Mouse (Mus musculus): ENCODE measurements around the gene Tnip1. TPM values are rescaled to one million over a fixed set of nuclear protein-coding genes. Genes with fewer than 3 reads are reported as not detected.
"Not testable (repeated sequence)": the region's sequence is repeated elsewhere in the genome, so short reads cannot be mapped to it uniquely, and the experiment has no call there.

The Tnip1 gene
- polyA plus RNA-seq, 1 experiment from 2014 or later: 16.9 TPM

GRCm38 (mm10) chr11:54965234-54965633, 2.5 kb upstream of the Tnip1 start:
- WGBS: 83% methylated on average over 6 of the region's 6 CpGs

GRCm38 (mm10) chr11:54961921-54962320, 796 bp downstream of the Tnip1 start:
- WGBS: 77% methylated on average over 3 of the region's 3 CpGs
- Histone ChIP-seq H3K4me2 (replicated peaks) (no peak overlapping the region), H3K9me3 (no peaks in the 10 kb centered on the region), H3K27me3 (replicated peaks) (no peaks in the 10 kb centered on the region), H3K4me3 (no peak overlapping the region), H3K9ac (no peak overlapping the region), H3K27ac (no peak overlapping the region), H3K36me3 (no peaks in the 10 kb centered on the region), H3K4me1 (no peaks in the 10 kb centered on the region)
- ATAC-seq (ENCODE audit: low FRiP score, low read depth): no peak

More at GRCm38 (mm10) chr11:54965234-54965633, 2.5 kb upstream of the Tnip1 start:
- Histone ChIP-seq H3K36me3 (no peaks in the 10 kb centered on the region), H3K4me3 (no peak overlapping the region), H3K9ac (no peak overlapping the region), H3K4me2 (replicated peaks) (no peak overlapping the region), H3K27me3 (replicated peaks) (no peaks in the 10 kb centered on the region), H3K27ac (no peak overlapping the region), H3K4me1 (no peaks in the 10 kb centered on the region), H3K9me3 (no peaks in the 10 kb centered on the region)
- ATAC-seq (ENCODE audit: low FRiP score, low read depth): no peak

DNA sequence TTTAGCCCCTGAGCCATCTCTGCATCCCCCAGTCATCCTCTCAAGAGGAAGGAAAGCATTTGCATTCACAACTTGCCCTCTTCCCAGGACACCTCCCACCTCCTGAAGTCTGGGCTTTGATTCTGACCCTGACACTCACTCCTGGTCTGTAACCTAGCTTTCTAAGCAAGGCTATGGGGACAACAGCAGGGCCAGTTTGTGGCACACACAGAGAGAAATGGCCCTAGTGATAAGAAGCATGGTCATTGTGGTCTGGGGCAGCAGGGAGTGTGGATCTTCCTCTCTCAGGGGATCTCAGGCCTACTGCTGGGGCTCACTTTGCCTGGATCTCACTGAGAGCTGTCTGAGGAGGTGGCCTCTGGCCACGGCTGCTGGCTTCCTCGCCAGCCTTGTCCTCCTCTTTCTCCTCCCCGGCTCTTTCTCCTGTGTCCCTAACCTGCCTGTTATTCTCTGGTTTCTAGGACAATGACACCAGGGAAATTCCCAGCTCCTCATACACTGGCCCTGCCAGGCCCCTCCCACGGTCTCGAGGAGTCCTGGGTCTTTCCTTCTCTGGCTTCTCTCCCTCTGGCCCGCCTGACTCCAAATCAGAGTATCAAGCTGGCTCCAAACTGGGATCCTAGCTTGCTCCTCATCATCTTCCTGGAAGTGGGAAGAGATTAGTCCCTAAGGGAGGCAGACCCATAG, 1.4 kb downstream of the Tnip1 start:
- no peak overlapping the region for H3K9ac ChIP-seq
- no peaks in the 10 kb centered on the region for H3K36me3 ChIP-seq
- no peaks in the 10 kb centered on the region for H3K4me1 ChIP-seq
- no peak overlapping the region for H3K4me2 ChIP-seq (replicated peaks)
- H3K27me3 ChIP-seq (replicated peaks): no peaks in the 10 kb centered on the region
- no peak overlapping the region for H3K4me3 ChIP-seq
- no peaks in the 10 kb centered on the region for H3K9me3 ChIP-seq
- no peak overlapping the region for H3K27ac ChIP-seq
- 78% methylated on average over 6 of the region's 6 CpGs for WGBS
- ATAC-seq (ENCODE audit: low FRiP score, low read depth): no peak

- WGBS: 91% methylated on average over 6 of the region's 6 CpGs
- Histone ChIP-seq H3K9ac (no peak overlapping the region), H3K27me3 (replicated peaks) (no peaks in the 10 kb centered on the region), H3K36me3 (no peaks in the 10 kb centered on the region), H3K9me3 (no peaks in the 10 kb centered on the region), H3K4me3 (no peak overlapping the region), H3K4me2 (replicated peaks) (no peak overlapping the region), H3K27ac (no peak overlapping the region), H3K4me1 (no peaks in the 10 kb centered on the region)
- ATAC-seq (ENCODE audit: low FRiP score, low read depth): no peak
These were observed 2.5 kb downstream of the Tnip1 start for GRCm38 (mm10) chr11:54960251-54960650.

DNA sequence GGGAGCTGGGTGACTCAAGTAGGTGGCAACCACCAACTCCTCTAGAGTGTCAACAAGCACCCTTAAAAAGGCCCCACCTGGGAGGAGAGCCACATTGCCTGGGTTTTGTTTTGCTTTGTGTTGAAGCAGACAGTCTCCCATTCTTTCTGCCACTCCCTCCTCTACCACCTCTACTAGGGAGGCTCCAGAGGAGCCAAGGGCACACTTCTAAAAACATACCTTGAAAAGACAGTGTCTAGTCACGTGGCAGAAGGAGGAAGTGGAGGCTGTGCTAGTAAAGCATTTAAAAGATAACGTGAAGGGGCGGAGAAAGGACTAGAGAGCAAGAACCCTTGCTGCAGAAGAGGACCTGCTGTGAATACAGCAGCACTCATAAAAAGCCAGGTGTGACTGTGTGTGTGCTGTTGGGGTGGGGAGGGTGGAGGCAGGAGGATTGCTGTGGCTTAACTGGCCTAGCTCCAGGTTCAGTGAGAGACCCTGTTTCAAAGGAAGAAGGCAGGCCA, 4.1 kb downstream of the Tnip1 start:
- Histone ChIP-seq H3K27me3 (replicated peaks) (no peaks in the 10 kb centered on the region), H3K27ac (no peak overlapping the region), H3K9ac (no peak overlapping the region), H3K4me1 (peaks cover 12% of the 10 kb centered on the region), H3K9me3 (no peaks in the 10 kb centered on the region), H3K4me3 (no peak overlapping the region), H3K4me2 (replicated peaks) (no peak overlapping the region), H3K36me3 (no peaks in the 10 kb centered on the region)
- WGBS: 57% methylated on average over 3 of the region's 3 CpGs
- ATAC-seq (ENCODE audit: low FRiP score, low read depth): no peak

DNA sequence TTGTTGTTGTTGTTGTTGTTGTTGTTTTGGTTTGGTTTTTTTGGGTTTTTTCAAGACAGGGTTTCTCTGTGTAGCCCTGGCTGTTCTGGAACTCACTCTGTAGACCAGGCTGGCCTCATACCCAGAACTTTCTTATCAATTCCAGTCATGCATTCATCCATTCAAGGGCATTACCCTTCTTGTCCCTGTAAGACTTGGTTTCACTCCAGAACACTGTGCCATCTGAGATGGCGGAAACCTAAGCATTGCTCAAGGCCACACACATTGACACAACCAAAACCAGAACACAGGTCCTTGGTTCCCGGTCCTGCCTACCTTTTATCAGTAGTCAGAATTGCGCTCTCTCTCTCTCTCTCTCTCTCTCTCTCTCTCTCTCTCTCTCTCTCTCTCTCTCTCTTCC, 5.0 kb downstream of the Tnip1 start:
- not testable (repeated sequence) for H3K9ac ChIP-seq; H3K9me3 ChIP-seq; H3K36me3 ChIP-seq; ATAC-seq (ENCODE audit: low FRiP score, low read depth); H3K27me3 ChIP-seq (replicated peaks); H3K4me3 ChIP-seq; H3K4me2 ChIP-seq (replicated peaks); H3K27ac ChIP-seq
- 86% methylated on average over 3 of the region's 3 CpGs for WGBS
- peaks cover 12% of the 10 kb centered on the region for H3K4me1 ChIP-seq

- H3K9me3 ChIP-seq: no peaks in the 10 kb centered on the region
- ATAC-seq (ENCODE audit: low FRiP score, low read depth): no peak
- H3K27ac ChIP-seq: no peak overlapping the region
- WGBS: 54% methylated on average over 7 of the region's 7 CpGs
- no peaks in the 10 kb centered on the region for H3K36me3 ChIP-seq
- H3K4me1 ChIP-seq: peaks cover 12% of the 10 kb centered on the region
- H3K27me3 ChIP-seq (replicated peaks): peaks cover 3% of the 10 kb centered on the region; the same call in 1 of the 2 replicates
- H3K4me3 ChIP-seq: no peak overlapping the region
- H3K4me2 ChIP-seq (replicated peaks): no peak overlapping the region
- no peak overlapping the region for H3K9ac ChIP-seq
These were observed 5.8 kb downstream of the Tnip1 start for GRCm38 (mm10) chr11:54956912-54957311.

DNA sequence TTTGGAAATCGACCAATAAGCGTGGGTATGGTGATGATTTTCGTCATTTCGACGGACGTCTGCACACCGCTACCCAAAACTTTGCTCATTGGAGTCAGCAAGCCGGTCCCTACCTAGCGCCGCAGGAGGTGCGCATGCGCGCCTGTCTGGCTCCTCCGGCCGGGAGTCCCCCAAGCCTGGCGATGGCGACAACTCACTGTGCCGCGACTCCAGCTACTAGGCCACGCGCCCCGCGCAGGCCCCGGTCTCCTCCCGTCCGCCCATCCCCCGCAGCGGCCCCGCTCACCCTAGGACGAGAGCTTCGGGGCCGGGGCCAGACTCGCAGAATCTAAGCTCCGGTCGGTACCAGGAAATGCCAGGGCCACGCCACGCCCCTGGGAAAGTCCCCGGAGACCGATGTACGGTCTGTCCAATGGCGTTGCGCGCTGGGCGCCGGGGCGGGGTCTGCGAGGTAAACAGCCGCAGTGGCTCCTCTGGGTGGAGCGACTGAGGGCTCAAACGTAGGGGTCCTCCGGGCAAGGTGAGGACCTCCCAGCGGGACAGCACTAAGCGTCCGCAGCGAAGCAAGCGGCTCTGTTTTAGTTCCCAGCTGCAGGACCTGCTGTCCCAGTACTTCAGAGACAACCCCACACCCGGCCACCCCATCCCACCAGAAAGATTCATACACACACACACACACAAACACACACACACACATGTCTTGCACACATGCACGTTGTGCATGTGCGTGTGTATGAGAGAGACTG, 6.8 kb downstream of the Tnip1 start:
- peak overlapping the region; percentile 65 for H3K4me2 ChIP-seq (replicated peaks)
- H3K4me1 ChIP-seq: peaks cover 12% of the 10 kb centered on the region
- peak; percentile 99 for ATAC-seq (ENCODE audit: low FRiP score, low read depth)
- peak overlapping the region; percentile 77 for H3K9ac ChIP-seq
- H3K36me3 ChIP-seq: no peaks in the 10 kb centered on the region
- WGBS: under 1% methylated on average over 59 of the region's 59 CpGs
- peak overlapping the region; percentile 76 for H3K4me3 ChIP-seq
- H3K27ac ChIP-seq: no peak overlapping the region; the same call in 1 of the 2 replicates
- peaks cover 3% of the 10 kb centered on the region; the same call in 1 of the 2 replicates for H3K27me3 ChIP-seq (replicated peaks)
- no peaks in the 10 kb centered on the region for H3K9me3 ChIP-seq

DNA sequence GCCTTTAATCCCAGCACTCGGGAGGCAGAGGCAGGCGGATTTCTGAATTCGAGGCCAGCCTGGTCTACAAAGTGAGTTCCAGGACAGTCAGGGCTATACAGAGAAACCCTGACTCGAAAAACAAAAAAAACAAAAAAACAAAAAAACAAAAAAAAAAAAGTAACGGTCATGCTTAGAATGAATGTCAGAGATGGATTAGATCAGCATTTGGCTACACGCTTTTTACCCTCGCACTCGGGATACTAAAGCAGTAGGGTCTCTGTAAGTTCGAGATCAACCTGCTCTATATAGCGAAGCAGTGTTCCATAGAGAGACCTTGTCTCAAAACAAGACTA, 7.3 kb downstream of the Tnip1 start:
- H3K4me1 ChIP-seq: peaks cover 12% of the 10 kb centered on the region
- not testable (repeated sequence) for H3K9ac ChIP-seq; H3K9me3 ChIP-seq; ATAC-seq (ENCODE audit: low FRiP score, low read depth); H3K36me3 ChIP-seq; H3K27me3 ChIP-seq (replicated peaks); H3K27ac ChIP-seq
- H3K4me2 ChIP-seq (replicated peaks): peak overlapping the region; percentile 65
- 49% methylated on average over 10 of the region's 10 CpGs for WGBS
- H3K4me3 ChIP-seq: peak overlapping the region; percentile 76

DNA sequence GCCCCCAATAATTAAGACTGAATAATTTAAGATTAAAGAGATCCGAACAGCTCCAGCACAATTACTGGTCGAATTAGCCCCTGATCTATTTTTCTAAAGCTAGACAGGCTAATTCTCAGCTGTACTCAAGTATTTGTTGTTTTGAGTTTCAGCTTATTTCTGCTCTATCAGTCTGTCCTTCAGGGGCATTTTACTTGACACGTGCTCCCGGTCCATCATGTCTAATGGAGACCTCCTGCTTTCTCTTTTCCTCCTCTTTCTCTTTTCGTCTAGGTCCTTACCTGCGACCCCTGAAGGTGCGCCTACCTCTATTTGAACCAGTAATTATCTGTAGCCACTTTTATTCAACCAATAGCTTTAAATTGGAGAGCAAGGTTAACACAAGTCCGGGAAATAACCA, 8.0 kb downstream of the Tnip1 start:
- Histone ChIP-seq H3K27me3 (replicated peaks) (peaks cover 3% of the 10 kb centered on the region; the same call in 1 of the 2 replicates), H3K4me3 (no peak overlapping the region), H3K27ac (no peak overlapping the region), H3K4me2 (replicated peaks) (no peak overlapping the region), H3K4me1 (peaks cover 12% of the 10 kb centered on the region), H3K9me3 (no peaks in the 10 kb centered on the region), H3K9ac (no peak overlapping the region), H3K36me3 (no peaks in the 10 kb centered on the region)
- no peak for ATAC-seq (ENCODE audit: low FRiP score, low read depth)
- 88% methylated on average over 8 of the region's 8 CpGs for WGBS

DNA sequence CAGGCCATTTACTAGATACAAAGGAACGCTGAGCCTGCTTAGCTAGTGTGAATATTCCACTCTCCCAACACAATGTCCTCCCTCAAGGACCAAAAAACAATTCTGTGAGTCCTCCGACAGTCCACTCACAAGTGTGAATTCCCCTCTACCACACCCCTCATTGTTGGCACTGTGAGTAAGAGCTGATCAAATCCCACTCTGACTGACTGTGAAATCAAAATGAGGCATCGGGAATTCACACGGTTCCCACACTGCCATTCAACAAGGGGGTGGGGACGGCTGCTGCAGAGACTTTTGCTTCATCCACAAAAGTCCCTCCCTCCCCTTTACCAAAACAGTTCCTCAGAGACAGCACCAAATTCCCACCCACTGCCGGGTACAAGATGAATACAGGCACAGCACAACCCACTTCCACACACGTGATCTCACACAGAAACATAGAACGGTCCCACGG, 8.7 kb downstream of the Tnip1 start:
- H3K4me1 ChIP-seq: peaks cover 12% of the 10 kb centered on the region
- no peaks in the 10 kb centered on the region for H3K9me3 ChIP-seq
- peaks cover 3% of the 10 kb centered on the region; the same call in 1 of the 2 replicates for H3K27me3 ChIP-seq (replicated peaks)
- H3K4me2 ChIP-seq (replicated peaks): peak overlapping the region; percentile 32; the same call in 1 of the 2 replicates
- H3K4me3 ChIP-seq: no peak overlapping the region
- H3K9ac ChIP-seq: no peak overlapping the region
- ATAC-seq (ENCODE audit: low FRiP score, low read depth): no peak
- H3K36me3 ChIP-seq: no peaks in the 10 kb centered on the region
- H3K27ac ChIP-seq: no peak overlapping the region
- 22% methylated on average over 9 of the region's 9 CpGs for WGBS

- Histone ChIP-seq H3K4me2 (replicated peaks) (no peak overlapping the region), H3K9me3 (no peaks in the 10 kb centered on the region), H3K27me3 (replicated peaks) (peaks cover 3% of the 10 kb centered on the region; the same call in 1 of the 2 replicates), H3K9ac (no peak overlapping the region), H3K27ac (no peak overlapping the region), H3K4me1 (peaks cover 12% of the 10 kb centered on the region), H3K36me3 (no peaks in the 10 kb centered on the region), H3K4me3 (no peak overlapping the region)
- WGBS: 79% methylated on average over 6 of the region's 6 CpGs
- no peak for ATAC-seq (ENCODE audit: low FRiP score, low read depth)
These were observed 10.1 kb downstream of the Tnip1 start for GRCm38 (mm10) chr11:54952651-54953050.

Measured in neural tube, embryonic 12.5 days (tissue).